Mouse (Mus musculus) heart, embryonic 11.5 days (tissue): ENCODE measurements around the gene Lrrc32. TPM values are rescaled to one million over a fixed set of nuclear protein-coding genes. Genes with fewer than 3 reads are reported as not detected.

Experiments
- ATAC-seq: fragments of 200-750 bp; cut with Nextera tagmentation; replicated peaks from 2 replicates; pipeline ENCODE4 v1.8.0; 2017; ENCODE audit warnings: moderate library complexity; ENCODE audit not compliant: insufficient number of reproducible peaks, low FRiP score, low TSS enrichment
- H3K27ac ChIP-seq: fragments of 300-500 bp; sonication (generic); 2 replicates; pipeline ENCODE4 v1.5.1; 2014; ENCODE audit warnings: mild to moderate bottlenecking, low read depth, low read length
- H3K27me3 ChIP-seq: fragments of 300-500 bp; sonication (generic); 2 replicates; pipeline ENCODE4 v1.6.1; 2014; ENCODE audit warnings: mild to moderate bottlenecking, low read length, mixed read lengths; ENCODE audit not compliant: control insufficient read depth, insufficient read depth
- H3K36me3 ChIP-seq: fragments of 300-500 bp; sonication (generic); 2 replicates; pipeline ENCODE4 v1.6.1; 2014; ENCODE audit warnings: mild to moderate bottlenecking, low read length, moderate library complexity, mixed read lengths; ENCODE audit not compliant: control insufficient read depth, insufficient read depth
- H3K4me1 ChIP-seq: fragments of 300-500 bp; sonication (generic); 2 replicates; pipeline ENCODE4 v1.6.1; 2014; ENCODE audit warnings: low read length; ENCODE audit not compliant: control insufficient read depth, insufficient read depth
- H3K4me2 ChIP-seq: fragments of 300-500 bp; sonication (generic); 2 replicates; pipeline ENCODE4 v1.6.1; 2014; ENCODE audit warnings: mild to moderate bottlenecking, moderate library complexity
- H3K4me3 ChIP-seq: fragments of 300-500 bp; sonication (generic); 2 replicates; pipeline ENCODE4 v1.5.1; 2014; ENCODE audit warnings: low read depth, low read length
- H3K9ac ChIP-seq: fragments of 300-500 bp; sonication (generic); 2 replicates; pipeline ENCODE4 v1.6.1; 2014; ENCODE audit warnings: mild to moderate bottlenecking, low read depth, low read length, moderate library complexity
- H3K9me3 ChIP-seq: fragments of 300-500 bp; sonication (generic); replicated peaks from 2 replicates; pipeline ENCODE4 v1.6.1; 2016; ENCODE audit warnings: low read length; ENCODE audit not compliant: control insufficient read depth
- WGBS: fragments of 180-500 bp; shearing (Covaris S2); extraction: QIAGEN DNeasy Blood & Tissue Kit; methylation state at CpG from one replicate; pipeline ENCODE4 v1.1.7; 2014; ENCODE audit not compliant: insufficient replicate concordance; 5-methylcytosine and 5-hydroxymethylcytosine counted together
- polyA plus RNA-seq: library from polyadenylated mRNA; unstranded; fragments of >200 nt; fragmentation: Nextera tagmentation; extraction: Ambion mirVana; gene quantifications from 2 replicates; pipeline ENCODE4 v1.2.1, GENCODE M21; 2014

The Lrrc32 gene
- polyA plus RNA-seq, 1 experiment from 2014 or later = 3.9 TPM

DNA sequence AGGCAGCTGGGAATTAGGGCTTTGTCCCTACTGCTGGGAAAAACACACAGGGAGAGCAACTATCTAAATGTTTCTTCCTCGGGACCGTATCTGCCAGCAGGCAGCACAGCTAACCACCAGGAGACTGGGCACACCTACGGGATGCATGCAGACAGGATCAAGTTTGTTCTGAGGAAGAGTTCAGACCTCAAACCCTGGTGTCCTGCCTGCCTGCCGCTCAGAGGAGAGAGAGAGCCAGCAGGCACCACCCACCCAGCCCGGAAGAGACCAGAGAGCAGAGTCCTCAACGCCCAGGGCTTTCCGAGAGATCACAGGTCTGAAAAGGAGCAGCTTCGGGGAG is 5.8 kb upstream of the Lrrc32 start:
- no peaks in the 10 kb centered on the region for H3K36me3 ChIP-seq
- H3K4me3 ChIP-seq = no peak overlapping the region
- H3K27ac ChIP-seq = peak overlapping the region; percentile 68
- H3K27me3 ChIP-seq = peaks cover 12% of the 10 kb centered on the region
- H3K9me3 ChIP-seq = no peaks in the 10 kb centered on the region
- peak overlapping the region; percentile 47 for H3K4me2 ChIP-seq
- H3K9ac ChIP-seq = peak overlapping the region; percentile 47
- ATAC-seq = no peak
- peaks cover 16% of the 10 kb centered on the region for H3K4me1 ChIP-seq
- 21% methylated on average over 8 of the region's 8 CpGs for WGBS

DNA sequence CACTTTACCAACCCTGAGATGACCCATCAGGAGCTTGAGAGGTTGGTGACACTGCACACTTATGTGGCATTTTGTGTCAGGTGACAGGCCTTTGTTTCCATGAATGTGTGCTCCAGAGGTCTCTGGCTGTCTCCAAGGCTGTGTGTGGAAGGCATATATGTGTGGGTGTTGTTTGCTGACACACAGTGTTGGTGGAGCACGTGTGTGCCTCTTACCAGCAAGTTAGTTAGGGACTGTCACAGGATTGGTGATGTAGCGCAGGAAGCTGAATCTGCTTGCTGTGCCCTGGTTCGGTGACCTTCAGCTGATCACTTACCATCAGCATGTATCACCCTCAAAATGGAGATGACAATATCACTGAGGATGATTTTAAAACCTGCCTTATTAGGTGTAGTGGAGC is 4.2 kb upstream of the Lrrc32 start:
- H3K4me3 ChIP-seq = no peak overlapping the region
- H3K9me3 ChIP-seq = no peaks in the 10 kb centered on the region
- H3K4me2 ChIP-seq = no peak overlapping the region
- H3K27ac ChIP-seq = no peak overlapping the region
- no peak for ATAC-seq
- WGBS = 75% methylated on average over 3 of the region's 3 CpGs
- no peaks in the 10 kb centered on the region for H3K36me3 ChIP-seq
- H3K9ac ChIP-seq = no peak overlapping the region
- H3K27me3 ChIP-seq = peaks cover 4% of the 10 kb centered on the region; the same call in 1 of the 2 replicates
- H3K4me1 ChIP-seq = peaks cover 16% of the 10 kb centered on the region

GRCm38 (mm10) chr7:98485508-98485907 is 3.6 kb upstream of the Lrrc32 start:
- Histone ChIP-seq H3K4me1 (peaks cover 16% of the 10 kb centered on the region), H3K27ac (no peak overlapping the region), H3K9me3 (no peaks in the 10 kb centered on the region), H3K27me3 (peaks cover 4% of the 10 kb centered on the region; the same call in 1 of the 2 replicates), H3K9ac (no peak overlapping the region), H3K4me2 (no peak overlapping the region), H3K36me3 (no peaks in the 10 kb centered on the region), H3K4me3 (no peak overlapping the region)
- 63% methylated on average over 4 of the region's 4 CpGs for WGBS
- no peak for ATAC-seq

- Histone ChIP-seq H3K4me1 (peaks cover 16% of the 10 kb centered on the region), H3K27me3 (peaks cover 4% of the 10 kb centered on the region; the same call in 1 of the 2 replicates), H3K9ac (no peak overlapping the region), H3K27ac (no peak overlapping the region), H3K4me2 (no peak overlapping the region), H3K9me3 (no peaks in the 10 kb centered on the region), H3K36me3 (no peaks in the 10 kb centered on the region), H3K4me3 (no peak overlapping the region)
- 75% methylated on average over 7 of the region's 7 CpGs for WGBS
- no peak for ATAC-seq
Measured at GRCm38 (mm10) chr7:98486471-98486917, 2.6 kb upstream of the Lrrc32 start.

GRCm38 (mm10) chr7:98487202-98487980 is 1.7 kb upstream of the Lrrc32 start:
- Histone ChIP-seq H3K4me1 (peaks cover 20% of the 10 kb centered on the region), H3K27me3 (peaks cover 4% of the 10 kb centered on the region; the same call in 1 of the 2 replicates), H3K4me2 (no peak overlapping the region)

DNA sequence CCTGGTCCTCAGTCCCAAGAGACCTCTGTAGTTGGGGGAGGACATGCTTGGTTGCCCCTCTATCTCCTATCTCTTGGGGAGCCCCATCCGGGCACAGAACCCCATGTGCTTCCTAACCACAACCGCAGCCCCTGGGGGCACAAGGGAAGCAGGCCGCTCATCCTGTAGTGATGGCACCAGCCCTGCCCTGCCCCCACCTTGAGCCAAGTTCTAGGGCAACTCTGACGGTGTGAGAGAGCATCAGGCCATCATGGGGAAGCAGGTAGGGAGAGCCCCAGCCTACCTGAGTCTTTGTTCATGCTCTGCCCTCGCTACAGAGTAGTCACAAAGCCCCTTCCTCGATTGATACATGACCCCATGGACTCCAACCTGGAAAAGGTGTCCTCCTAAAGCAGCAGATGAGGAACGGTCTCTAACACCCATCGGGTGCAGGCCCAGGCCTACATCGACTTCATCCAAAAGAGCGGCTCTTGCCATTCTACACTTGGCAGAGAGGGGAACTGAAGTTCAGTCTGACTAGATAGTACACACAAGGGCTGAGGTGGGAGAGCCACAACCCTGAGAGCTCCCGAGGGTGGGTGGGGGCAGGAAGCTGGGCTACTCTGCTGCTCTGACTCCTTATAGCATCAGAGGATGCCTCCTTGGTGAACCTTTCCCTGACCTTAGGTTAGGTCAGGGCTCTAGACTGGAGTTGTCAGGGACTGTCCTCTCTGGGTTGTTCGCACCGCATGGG is 519 bp upstream of the Lrrc32 start:
- no peak for ATAC-seq
- Histone ChIP-seq H3K9me3 (no peaks in the 10 kb centered on the region), H3K27me3 (peaks cover 4% of the 10 kb centered on the region; the same call in 1 of the 2 replicates), H3K4me1 (peaks cover 23% of the 10 kb centered on the region), H3K4me2 (no peak overlapping the region), H3K4me3 (no peak overlapping the region), H3K9ac (peak overlapping the region; percentile 66; the same call in 1 of the 2 replicates), H3K27ac (no peak overlapping the region), H3K36me3 (no peaks in the 10 kb centered on the region)
- WGBS = 79% methylated on average over 13 of the region's 13 CpGs

More at GRCm38 (mm10) chr7:98487202-98487980, 1.7 kb upstream of the Lrrc32 start:
- Histone ChIP-seq H3K9ac (no peak overlapping the region), H3K4me3 (no peak overlapping the region), H3K27ac (no peak overlapping the region), H3K9me3 (no peaks in the 10 kb centered on the region), H3K36me3 (no peaks in the 10 kb centered on the region)
- no peak for ATAC-seq
- WGBS = 84% methylated on average over 11 of the region's 11 CpGs

DNA sequence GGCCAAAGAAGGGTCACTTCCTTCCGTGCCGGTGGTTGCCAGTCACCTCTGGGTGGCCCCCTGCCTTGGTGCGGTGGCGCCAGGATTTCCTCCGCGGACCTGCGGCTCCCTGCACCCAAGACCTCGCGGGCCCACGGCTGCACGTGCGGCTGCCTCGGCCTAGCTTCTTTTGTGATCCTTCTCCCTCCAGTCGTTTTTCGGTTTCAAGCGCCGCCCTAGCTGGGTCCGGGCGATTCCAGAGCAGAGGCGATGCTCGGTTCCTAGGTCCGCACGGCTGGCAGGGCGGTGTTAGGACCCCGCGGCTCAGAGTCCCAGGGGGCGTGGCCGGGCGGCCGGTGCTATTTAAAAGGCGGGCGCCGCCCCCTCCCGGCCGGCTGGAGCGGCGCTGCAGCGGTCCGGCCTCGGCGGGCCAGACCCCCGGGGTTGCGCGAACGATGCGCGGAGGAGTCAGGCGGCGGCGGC is 571 bp downstream of the Lrrc32 start:
- Histone ChIP-seq H3K4me1 (peaks cover 28% of the 10 kb centered on the region), H3K9me3 (no peaks in the 10 kb centered on the region), H3K4me3 (peak overlapping the region; percentile 55), H3K9ac (peak overlapping the region; percentile 66), H3K27ac (no peak overlapping the region), H3K36me3 (no peaks in the 10 kb centered on the region), H3K4me2 (peak overlapping the region; percentile 67), H3K27me3 (peaks cover 4% of the 10 kb centered on the region; the same call in 1 of the 2 replicates)
- ATAC-seq = peak; percentile 79
- WGBS = 0% methylated on average over 48 of the region's 50 CpGs

GRCm38 (mm10) chr7:98490328-98490727 is 1.2 kb downstream of the Lrrc32 start:
- peaks cover 4% of the 10 kb centered on the region; the same call in 1 of the 2 replicates for H3K27me3 ChIP-seq
- peaks cover 28% of the 10 kb centered on the region for H3K4me1 ChIP-seq
- 53% methylated on average over 4 of the region's 4 CpGs for WGBS
- H3K9ac ChIP-seq = 0 out of 2 replicates have a peak overlapping the region, but pooled peaks have one; percentile 66
- no peak overlapping the region for H3K27ac ChIP-seq
- H3K36me3 ChIP-seq = no peaks in the 10 kb centered on the region
- no peaks in the 10 kb centered on the region for H3K9me3 ChIP-seq
- ATAC-seq = no peak; the same call in 1 of the 2 replicates
- H3K4me2 ChIP-seq = peak overlapping the region; percentile 67
- H3K4me3 ChIP-seq = peak overlapping the region; percentile 55
